Mouse (Mus musculus) hindlimb bud, embryonic 11.5 days (tissue): ENCODE measurements around the gene Pemt.

Experiments
- DNase-seq: peaks from one replicate; pipeline ENCODE4 v3.0.0-alpha.2; 2012; ENCODE audit warnings: low read depth, low spot score; ENCODE audit errors: extremely low spot score

The Pemt gene

DNA sequence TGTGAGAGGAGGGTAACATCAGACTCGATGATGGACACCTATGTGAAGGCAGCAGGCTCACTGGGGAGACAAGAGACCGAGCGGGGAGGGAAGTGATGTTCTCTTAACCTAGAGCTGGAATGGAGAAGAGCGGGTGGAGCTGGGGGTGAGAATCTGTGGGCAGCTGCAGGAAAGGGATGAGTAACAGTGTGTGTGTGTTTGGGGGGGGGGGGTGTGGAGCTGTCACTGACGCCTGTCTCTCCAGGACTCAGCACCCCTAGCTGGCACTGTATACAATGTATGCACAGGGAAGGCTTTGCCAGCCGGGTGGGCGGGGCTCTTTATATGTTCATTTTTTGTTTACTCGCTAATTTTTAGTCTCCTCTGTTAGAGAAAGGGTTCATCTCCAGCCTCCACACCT lies 42.5 kb downstream of the Pemt start:
- no peak for DNase-seq

DNA sequence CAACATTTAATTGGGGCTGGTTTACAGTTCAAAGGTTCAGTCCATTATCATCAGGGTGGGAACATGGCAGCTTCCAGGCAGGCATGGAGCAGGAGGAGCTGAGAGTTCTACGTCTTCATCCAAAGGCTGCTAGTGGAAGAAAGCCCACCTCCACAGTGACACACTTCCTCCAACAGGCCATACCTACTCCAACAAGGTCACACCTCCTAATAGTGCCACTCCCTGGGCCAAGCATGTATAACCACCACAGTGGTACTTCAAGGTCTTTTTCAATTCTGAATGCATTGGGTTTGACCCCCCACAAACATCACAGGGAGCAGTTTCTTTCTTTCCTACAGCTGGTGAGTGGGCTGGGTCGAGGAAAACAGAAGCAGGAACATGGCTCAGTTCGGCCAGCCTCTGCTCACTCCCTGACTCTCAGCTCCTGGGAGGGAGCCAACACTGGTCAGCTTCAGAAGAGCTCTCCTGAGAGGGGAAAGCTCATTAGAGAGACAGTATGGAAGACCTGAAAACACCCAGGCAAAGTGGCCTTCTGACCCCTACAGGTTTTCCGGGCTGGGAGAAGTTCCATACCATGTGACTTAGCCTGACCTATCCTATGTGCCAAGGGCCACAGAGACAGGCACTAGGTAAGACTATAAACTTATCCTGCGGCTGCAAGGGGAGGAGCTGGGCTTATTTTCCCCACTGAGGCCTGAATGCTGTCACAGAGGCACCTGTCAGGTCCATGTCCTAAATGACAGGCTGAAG lies 44.9 kb downstream of the Pemt start:
- no peak for DNase-seq

DNA sequence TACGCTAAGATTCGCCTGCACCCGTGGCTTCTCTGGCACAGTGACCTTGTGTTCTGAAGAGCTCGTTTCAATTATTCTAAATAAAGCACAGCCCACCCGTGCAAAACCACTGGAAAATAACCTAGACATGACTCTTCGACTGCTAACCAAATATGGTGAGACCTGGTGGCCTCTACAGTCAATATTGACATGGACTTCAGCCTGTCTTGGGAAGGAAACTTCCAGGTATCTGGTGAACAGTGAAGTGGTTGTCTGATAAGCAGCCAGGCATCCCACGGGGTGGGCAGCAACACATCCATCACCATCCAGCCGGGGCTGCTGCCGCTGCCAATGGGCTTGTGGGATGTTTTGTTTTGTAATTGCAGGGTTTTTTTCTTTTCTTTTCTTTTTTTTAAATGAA lies 52.0 kb downstream of the Pemt start:
- no peak for DNase-seq

DNA sequence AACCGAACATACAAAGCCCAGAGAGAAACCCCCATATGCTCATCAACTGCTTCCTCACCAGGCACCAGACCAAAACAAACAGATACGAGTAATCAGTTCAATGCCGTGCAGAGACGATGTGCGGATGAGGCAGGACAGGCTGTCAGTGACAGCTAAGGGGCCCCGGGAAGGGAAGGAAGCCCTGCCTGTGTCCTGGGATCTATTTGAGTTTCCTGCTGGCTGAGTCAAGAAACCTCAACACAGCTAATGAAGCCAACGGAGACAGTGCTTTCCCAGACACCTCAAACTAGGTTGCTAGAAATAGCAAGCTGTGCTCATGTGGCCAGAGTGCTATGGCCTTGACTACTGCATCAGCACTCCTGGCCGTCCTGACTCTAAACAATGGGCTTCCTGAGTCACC lies 54.9 kb downstream of the Pemt start:
- DNase-seq: no peak

DNA sequence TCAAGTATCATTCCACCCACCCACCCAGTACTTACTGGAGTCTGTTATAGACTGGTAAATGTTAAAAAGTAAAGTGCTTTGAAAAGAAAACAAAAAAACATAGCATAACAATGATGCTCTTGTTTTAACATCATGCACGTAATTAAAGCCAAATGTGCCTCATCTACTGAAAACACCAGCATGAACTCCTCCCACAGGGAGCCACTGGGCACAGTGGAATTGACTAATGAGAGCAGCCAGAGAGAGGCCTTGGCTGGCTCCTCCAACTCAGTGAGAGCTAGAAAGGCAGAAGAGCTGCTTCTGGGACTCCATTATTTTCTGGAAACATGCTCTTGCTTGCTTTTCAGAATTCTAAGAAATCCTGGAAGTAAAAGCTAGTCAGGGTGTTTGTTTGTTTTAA lies 56.9 kb downstream of the Pemt start:
- no peak for DNase-seq

DNA sequence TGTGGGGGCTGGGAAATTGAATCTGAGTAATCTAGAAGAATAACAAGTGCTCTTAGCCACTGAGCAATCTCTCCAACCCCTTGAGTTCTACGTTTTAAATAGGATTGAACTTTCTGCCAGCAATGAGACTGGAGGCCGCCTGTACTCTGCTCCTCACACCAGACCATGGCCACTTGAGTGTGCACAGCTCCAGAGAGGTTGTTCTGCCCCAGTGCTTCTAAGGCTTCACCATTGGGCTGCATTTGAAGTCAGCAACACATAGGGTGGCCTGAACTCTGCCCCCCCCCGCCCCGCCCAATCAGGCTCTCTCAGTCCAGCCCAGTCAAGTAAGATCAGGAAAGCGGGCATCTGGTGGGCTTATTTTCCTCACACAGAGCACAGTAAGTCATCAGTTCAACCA lies 68.5 kb downstream of the Pemt start:
- no peak for DNase-seq

DNA sequence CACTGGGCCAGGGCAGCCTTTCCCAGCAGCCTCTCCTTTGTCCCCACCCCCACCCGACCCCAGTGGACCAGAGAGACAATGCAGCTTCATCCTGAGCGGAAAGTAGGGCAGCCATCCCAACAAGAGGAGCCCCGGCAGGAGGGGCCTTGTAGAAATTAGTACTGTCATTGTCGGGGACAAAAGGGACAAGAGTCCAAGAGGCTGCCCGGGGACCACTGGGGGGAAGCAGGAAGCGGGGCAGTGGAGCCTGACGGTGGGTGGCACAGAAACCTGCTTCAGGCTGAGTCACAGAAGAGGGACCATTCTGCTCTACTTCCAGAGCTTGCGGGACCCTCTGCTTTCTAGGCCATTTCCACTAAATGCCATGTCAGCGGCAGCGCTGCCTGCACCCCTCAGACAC lies 71.0 kb downstream of the Pemt start:
- DNase-seq: no peak

DNA sequence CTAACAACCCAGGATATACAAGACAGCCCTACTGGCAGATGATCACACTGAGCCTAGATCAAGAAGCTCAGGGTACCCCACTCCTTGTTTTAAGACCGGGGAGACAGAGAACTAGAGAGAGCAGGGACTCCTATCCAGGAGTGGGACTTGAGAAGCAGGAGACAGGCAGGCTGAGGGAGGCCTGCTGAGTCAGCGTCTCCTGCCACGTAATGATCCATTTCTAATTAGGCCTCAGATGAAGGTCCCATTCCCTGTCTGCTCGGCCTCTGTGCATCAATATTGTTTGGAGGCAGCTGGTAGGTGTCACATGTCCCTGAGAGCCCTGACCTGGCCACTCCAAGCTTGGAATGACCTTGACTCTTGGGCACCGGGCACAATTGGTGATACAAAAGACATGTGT lies 72.9 kb downstream of the Pemt start:
- no peak for DNase-seq

DNA sequence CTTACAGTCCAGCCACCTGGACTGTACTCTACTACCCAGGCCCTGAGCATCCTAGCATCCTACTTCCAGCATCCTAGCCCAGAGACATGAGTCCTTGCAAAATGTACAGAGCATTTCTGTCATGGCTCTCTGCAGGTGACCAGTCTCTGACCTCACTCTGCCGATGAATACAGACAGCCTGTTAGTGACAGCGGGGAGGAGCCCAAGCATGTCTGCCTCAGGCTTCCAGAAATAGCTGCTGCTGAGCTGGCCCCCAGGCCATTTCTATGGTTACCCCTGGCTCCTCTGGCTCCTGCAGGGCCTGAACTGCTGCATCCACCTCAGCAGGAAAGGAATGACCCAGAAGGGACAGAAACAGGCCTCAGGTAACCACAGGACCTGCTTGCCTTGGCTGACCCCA lies 74.6 kb downstream of the Pemt start:
- no peak for DNase-seq

DNA sequence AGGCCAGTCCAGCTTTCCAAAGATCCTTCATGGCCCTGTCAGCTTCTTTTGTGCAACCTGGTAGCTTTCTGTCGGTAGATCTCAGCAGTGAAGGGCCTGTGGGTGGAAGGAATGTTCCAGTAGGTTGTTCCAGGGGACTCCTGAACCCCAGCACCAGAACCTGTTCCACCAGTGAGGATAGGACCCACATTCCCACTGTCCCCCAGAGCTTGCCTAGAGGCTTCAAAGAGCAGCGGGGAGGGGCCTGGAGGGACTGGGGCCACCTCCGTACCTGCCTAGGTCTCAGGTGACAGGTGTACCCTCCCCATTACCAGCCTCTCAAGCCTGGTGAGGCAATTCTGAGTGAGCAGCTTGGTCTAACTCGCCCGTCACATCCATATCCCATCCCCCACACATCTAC lies 75.5 kb downstream of the Pemt start:
- no peak for DNase-seq

DNA sequence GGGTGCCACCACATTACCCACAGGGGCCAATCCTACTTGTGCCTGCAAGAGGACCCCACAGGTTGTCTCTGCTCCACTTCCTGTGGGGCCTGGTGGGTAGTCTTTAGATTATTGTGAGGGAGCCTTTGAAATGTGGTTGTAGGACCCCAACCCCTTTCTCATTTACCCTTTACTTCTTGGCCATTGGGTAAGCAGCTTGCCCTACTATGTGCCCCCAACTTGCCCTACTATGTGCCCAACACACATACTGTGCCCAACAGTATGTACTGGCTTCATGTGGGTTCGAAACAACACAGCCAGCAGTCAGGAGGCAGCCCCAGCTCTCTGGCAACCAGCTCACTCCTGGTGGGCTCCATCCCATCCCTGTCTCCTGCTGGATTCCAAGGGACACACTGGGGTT lies 78.5 kb downstream of the Pemt start:
- DNase-seq: no peak

DNA sequence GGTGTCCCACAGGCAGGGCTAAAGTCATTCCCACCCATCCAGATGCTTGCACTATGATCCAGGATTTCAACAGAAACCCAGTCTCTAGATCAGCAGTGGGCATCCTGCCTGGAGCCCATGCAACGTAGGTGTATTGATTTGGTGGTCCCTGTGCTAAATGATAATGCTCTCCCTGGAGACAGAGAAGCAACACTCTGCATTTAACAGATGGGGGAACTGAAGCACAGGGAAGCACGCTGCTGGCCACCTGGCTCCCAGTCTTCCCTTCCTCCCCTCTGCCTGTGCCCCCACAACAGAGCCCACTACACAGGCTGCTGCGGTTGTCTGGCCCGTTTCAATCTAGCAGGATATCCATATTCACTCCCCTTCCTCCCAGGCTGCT lies 80.2 kb downstream of the Pemt start:
- DNase-seq: no peak

DNA sequence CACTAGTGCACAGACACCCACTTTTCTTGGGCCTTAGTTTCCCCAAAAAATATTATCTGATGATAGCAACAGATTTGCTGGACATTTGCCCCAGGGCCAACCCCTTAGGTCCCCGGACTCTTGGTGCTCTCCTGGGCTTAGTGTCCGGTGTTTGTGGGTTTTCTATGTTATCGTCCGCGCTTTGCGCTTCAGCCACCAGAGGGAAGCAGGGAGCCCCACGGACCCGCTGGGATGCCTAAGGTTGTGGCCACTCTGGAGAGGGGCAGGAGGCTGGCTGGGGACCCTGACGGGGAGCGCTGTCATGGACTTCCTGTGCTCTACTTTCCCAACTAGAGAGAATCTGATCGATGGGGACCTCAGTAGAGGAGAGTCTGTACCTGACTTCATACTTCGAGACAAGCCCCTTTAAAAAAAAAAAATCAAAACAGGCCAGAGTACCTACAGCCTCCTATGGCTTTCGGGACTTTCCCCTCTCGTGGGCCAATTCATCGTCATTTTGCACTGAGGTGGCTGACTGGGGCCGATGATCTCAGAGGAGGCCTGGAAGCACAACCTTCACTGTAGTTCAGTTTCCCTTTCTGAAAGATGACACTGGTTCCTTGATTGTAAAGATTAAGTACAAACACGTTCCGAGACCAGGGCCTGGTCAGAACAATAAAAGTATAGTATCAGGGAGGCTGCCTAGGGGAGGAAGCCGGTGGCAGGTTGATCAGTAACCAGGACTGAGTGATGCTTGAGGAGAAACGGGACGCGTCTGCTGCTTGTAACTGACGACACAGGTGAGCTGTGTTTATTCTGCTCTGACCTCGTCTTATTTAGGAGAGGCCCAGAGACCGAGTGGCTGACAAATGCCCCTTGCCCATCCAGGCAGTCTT lies 80.8 kb downstream of the Pemt start:
- no peak for DNase-seq

DNA sequence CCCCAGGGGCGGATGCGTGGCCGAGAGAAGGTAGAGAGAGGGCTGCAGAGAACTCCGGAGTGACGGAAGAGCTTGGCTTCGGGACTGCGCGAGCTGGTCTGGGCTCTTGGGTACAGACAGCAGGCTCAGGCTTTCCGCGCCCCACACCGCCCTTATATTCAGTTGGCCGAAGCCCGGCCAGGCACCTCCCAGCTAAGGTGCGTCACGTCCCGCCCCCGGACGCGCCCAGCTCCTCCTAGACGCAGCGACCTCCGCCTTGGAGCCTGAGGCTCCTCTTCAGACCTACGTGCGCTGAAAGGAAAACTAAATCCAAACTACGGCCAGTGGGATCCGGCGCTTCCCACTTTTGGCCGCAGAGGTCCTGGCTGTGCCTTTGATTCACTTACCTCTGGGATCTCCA lies 81.5 kb downstream of the Pemt start, which contains the start of gene Rasd1:
TSS of gene Rasd1 (minus strand) at position 127 of the 400 bp plus-strand sequence.
- DNase-seq: no peak

DNA sequence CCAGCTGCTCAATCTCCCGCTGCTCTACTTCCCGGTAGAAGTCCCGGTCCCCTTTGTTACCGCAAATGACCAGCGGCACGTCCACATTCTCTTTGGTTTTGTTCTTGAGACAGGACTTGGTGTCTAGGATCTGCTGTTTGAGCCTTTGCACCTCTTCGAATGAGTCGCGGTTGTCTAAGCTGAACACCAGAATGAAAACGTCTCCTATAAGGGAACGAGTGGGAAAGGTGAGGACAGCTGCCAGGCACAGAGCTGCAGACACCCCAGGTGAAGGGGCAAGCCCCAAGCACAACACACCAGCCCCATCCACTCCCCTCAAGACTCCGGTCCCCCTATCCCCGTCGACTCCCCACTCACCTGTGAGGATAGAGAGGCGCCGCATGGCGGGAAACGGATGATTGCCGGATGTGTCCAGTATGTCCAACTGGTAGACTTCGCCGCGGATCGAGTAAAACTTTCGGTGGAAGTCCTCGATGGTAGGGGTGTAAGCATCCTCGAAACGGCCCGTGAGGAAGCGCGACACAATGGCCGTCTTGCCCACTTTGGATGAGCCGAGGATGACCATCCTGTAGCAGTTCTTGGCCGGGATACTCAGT lies 82.0 kb downstream of the Pemt start:
- no peak for DNase-seq

DNA sequence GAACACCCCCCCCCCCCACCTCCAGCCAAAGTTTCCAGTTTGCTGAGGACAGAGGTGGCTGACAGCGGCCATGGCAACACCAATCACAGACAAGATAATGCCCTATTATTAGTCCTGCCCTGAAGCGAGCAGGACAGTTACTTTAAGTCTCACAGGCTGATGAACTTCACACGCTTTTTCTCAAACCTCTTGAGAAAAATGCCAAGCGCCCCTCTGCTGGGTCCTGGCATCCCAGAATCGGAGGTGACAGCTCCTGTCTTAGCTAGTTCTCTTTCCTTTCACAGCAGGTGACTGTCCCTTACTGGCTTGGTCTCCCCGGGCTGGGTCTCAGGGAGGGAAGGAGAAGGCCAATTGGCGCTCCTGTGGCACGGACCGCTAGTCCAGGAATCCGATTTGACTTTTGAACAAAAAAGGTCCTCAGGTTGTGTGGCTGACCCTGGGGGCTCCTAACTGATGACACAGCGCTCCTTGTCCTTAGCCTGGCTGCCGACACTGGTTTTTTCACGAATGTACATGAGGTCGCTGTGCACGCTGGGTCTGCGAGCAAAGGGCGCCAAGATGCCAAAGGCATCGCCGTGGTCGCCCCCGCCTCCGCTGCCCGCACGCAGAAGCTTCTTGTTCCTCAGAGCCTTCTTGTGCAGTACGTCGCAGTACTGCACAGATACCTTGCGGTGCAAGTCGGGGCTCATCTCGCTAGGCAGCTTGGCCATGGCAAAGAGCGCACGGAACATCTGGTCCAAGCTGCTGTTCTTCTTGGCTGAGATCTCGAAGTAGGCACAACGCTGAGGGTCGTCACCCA lies 82.7 kb downstream of the Pemt start:
- DNase-seq: no peak

DNA sequence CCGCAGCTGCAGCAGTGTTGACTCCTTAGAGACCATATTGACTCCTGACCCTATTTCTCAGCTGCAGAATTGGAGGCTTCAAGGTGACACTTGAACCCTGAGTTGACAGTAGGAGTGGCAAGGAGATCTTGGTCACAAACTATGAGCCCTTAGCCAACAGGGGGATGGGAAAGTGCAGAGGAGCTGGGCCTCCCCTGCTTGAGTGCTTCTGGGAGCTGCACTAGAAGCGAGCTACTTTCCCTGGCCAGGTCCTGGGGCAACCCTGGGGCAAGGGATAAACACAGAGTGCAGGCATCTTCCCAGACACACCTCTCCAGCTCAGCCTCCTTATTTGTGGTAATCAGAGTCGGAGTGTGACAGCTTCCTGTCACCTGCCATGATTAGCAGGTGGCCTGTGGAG lies 83.7 kb downstream of the Pemt start:
- DNase-seq: no peak

DNA sequence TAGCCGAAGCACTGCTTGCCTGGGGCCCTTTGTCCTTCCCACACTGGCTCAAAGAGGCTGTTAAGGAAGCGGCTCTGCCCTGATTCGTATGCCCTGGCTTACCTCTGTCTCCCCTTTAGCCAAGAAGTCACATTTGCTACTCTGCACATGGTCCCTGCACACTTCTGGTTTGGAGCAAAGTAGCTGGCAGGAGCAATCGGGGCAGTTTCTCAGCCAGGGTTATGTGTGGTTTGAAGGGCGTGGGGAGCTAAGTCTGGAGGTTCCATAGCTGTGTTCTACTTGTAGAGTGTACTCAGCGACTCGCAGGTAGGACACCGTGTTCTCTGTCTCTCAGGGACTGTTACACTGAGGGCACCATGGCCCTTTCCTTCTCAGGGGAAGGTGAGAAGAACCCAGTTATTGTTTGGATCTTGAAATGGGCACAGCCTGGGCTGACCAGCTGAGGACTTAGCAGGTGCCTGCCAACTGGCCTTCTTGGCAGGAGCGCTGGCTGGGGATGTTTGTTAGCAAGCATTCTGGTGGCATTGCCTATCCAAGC lies 84.9 kb downstream of the Pemt start:
- no peak for DNase-seq

DNA sequence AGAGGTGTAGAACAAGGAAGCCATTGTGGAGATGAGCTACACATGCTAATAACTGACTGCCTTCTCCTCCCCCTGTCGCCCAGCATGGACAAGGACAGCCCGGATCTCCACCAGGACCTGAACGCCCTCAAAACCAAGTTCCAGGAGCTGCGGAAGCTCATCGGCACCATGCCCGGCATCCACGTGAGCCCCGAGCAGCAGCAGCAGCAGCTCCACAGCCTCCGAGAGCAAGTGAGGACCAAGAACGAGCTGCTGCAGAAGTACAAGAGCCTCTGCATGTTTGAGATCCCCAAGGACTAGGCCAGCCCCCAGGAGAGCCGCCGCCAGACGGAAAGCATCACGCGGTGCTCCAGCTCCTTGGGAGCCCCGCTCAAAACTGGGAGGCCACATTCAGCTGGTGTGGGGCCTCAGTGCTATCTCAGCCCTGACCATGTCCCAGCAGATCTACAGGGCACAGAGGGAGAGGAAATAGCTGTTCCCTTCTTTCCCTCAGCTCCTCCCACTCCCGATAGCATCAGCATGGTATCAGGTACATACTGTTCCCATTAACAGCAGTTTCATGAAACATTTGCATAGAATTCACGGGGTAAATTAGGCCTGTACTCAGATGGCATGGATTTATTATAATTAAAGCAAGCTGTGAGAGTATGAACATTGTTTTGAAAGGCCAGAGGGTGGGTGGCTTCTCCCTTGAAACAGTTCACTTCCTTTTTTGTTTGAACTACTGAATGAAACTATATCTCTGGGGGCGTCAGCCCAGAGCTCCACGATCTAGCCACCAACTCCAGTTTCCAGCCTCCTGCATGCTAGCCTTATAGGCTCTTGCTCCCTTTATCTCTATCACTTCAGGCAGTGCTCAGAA lies 85.6 kb downstream of the Pemt start:
- no peak for DNase-seq

DNA sequence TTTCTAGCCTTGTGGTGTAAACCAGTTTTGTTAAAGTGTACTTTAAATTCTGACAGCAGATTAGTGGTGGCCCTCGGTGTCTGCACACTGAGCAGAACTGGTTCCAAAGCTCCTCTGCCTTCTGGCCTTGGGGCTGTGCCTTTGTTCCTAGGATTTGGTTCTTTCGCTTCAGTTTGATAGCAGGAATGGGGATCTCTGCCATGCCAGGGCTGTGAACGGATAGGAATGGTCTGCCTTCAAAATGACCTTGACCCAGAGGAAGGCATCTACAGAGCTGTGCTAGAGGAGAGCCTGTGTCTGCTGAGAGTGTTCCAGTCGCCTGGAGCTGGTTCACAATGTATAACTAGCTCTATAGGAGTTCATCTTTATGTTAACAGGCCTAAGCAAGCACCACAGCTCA lies 86.8 kb downstream of the Pemt start:
- DNase-seq: no peak
